Mouse (Mus musculus) c-Kit-positive CD71-negative TER-119-negative erythroid progenitor cells, embryonic 14.5 days (primary cell): ENCODE measurements around the gene Olfr1104.

Experiments
- DNase-seq: peaks from one replicate; pipeline ENCODE4 v3.0.0-alpha.2; 2013; ENCODE audit warnings: low read depth

The Olfr1104 gene

DNA sequence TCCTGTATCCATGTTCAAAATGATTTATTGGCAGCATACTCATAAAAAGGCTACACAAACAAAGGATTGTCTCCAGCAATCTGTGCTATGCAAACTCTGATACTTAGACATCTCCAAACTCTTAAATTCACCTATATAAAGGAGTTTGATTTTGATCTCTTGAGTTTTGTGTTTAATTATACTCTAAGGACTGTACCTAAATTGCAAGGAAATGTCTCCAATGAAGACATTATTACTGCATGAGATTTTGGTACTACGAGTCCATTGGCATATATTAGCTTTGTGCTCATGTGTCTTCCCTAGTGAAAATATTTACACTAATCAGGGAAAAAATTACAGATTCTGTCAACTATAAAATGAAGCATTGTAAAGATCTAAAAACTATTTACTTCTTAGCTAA is at the start of gene Olfr1104:
Olfr1104 (minus strand) TSS at position 101 of the 400 bp plus-strand sequence.
- no peak for DNase-seq

DNA sequence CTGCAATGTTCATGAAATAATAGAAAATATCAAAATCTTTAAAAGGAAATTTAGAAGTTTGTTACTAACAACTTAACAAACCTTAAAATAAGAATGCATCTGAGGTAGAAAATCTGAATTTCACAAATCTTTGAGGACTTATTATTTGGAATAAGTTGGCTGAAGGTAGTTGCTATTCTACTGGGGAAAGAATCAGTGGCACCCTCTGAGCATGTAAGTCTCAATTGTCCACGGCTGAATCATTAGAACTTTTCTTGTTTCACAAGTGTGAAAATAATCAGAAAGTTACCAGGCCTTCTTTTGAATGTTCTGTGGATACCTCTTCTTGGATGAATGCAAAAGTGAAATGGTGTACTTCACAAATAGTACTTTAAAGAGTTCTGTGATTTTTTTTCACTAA is 48.8 kb upstream of the Olfr1104 start, which contains the start of gene Olfr1107:
Olfr1107 (minus strand) TSS at position 101 of the 400 bp plus-strand sequence.
- no peak for DNase-seq

DNA sequence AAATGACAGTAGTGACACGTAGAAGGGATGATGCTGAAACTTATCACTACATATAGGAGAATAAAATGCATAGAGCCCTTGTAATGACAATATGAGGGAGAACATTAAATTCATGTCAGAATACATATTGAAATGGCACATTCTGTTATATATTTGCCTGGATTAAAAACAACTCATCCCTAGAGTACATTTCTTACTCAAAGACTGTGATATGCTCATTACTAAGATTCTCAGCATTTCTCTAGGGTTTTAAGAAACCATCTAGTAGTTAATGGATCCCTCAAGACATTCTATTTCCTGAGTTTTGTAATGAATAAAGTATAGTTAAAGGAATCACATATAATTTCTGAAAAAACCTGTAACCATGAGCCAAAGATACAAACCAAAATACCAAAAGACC is 25.3 kb upstream of the Olfr1104 start, which contains the start of gene Olfr1106:
Olfr1106 (minus strand) TSS at position 101 of the 400 bp plus-strand sequence.
- DNase-seq, result no peak

DNA sequence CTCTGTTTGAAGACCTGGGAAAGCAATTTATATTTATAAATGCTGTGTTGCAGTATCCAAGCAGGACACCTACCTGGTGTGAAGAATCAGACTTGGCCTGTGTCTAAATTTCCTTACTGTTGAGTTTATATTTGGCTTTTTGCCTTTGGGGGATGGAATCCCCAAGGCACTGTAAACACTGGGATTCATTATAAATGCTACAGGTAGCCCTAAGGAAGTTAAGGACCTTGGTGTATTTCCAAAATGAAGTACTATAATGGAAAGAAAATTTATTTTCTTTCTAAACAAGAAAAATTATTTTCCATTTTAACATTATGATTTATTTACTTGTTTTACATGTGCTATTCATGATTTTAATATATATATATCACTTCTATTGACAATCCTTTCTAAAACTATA is 9.6 kb upstream of the Olfr1104 start, which contains the start of gene Olfr1105:
Olfr1105 (minus strand) TSS at position 101 of the 400 bp plus-strand sequence.
- DNase-seq, result no peak

DNA sequence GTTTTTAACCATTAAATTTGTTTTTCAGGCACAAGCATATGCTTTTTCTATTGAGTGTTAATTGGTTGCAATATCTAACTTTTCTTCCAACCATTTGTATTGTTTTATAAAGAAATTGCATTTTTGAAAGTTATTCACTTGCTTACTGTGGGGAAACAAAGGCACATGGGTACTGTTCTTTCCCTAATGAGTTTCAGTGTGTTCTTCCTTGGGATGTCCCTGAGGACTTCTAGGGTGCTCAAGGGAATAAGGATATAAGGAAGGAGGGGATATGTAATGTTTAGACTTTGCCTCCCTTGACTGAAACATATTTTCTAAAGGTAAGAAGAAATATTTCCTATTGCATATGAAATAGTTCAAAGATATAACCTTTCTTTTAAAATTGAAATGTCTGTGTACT is 28.8 kb downstream of the Olfr1104 start, which contains the start of gene Olfr1102:
Olfr1102 (plus strand) TSS at position 301 of the 400 bp plus-strand sequence.
- DNase-seq, result no peak

DNA sequence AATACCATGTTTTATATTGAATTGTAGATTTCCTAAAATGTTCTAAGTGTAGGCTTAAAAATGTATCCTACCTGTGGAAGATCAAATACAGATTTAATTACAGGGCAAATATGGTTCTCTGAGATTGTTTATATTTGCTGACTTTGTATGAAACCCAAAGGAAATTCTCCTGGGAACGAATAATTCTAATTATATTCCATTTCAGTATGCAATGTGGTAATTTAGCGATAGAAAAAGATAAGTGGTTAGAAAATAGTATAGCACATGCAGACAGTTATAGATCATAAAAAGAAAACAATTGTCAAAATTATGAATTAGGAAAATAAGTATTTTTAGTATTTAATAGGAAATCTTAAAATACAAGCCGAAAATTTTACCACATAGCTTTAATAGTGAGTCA is 35.8 kb downstream of the Olfr1104 start, which contains the start of gene Olfr1101:
Olfr1101 (minus strand) TSS at position 101 of the 400 bp plus-strand sequence.
- DNase-seq, result no peak

DNA sequence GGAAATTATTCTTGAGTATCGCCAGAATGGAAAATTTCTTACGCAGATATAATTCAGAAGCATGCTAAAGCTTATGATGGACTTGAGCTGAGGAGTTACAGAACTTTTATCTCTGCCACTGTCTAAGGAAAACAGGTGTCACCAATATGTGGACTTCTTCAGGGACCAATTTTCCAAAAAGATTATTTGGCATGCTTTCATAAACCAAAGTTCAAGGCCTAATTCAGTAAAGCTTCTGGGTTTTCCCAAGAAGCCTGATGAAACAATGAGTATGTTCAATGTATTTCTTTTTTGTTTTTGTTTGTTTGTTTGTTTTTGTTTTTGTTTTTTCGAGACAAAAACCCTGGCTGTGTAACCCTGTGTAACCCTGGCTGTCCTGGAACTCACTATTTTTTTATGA is 47.0 kb downstream of the Olfr1104 start, which contains the start of gene Olfr1100:
Olfr1100 (minus strand) TSS at position 101 of the 400 bp plus-strand sequence.
- no peak for DNase-seq
